8 mouse cellular contexts compared by ENCODE assay signal in genomic region chr11:78465568-78466180, GRCm38 (mm10). TPM values are rescaled to one million over a fixed set of nuclear protein-coding genes. Genes with fewer than 3 reads are reported as not detected.
DNase-seq lines count a peak whose midpoint lies in the region; ATAC-seq and TF ChIP-seq lines count a peak whose summit lies in the region.

TSS of gene Slc46a1 (plus strand) at chr11:78465697.

- TF ChIP-seq CTCF in heart, postnatal 0 days (IDR thresholded peaks at IDR 0.05; ENCODE audit: low read depth), result no peak

- peak within 1 kb of the TSS; percentile 80 for H3K4me3 ChIP-seq in forebrain, embryonic 13.5 days
- peak within 1 kb of the TSS; percentile 89 for H3K4me3 ChIP-seq in heart, postnatal 0 days (ENCODE audit: low read depth, low read length)
- H3K4me3 ChIP-seq in liver, embryonic 15.5 days (replicated peaks), result peak within 1 kb of the TSS; percentile 62
- H3K4me3 ChIP-seq in neural tube, embryonic 12.5 days, result peak within 1 kb of the TSS; percentile 71

- peak within 1 kb of the TSS; percentile 87 for H3K4me2 ChIP-seq in forebrain, embryonic 13.5 days
- peak within 1 kb of the TSS; percentile 95 for H3K4me2 ChIP-seq in heart, postnatal 0 days (ENCODE audit: low read depth, low read length)
- H3K4me2 ChIP-seq in liver, embryonic 15.5 days, result peak within 1 kb of the TSS; percentile 83
- peak within 1 kb of the TSS; percentile 79 for H3K4me2 ChIP-seq in neural tube, embryonic 12.5 days (replicated peaks)

- peak; percentile 48 to 66 for DNase-seq in CD8-positive naive resting alpha-beta T cell, adult 2 months (ENCODE audit: low read depth in 2 of 2, low spot score in 2 of 2)
- DNase-seq in c-Kit-positive CD71-positive TER-119-positive erythroid progenitor cells, embryonic 14.5 days (ENCODE audit: low spot score), result peak; percentile 48
- peak; percentile 83 for DNase-seq in heart, postnatal 0 days (ENCODE audit: low spot score)
- peak; percentile 92 to 95 for DNase-seq in kidney, postnatal 4 days
- peak; percentile 57 for DNase-seq in telencephalon, adult 2 months (ENCODE audit: low read depth, low spot score)

- peak; percentile 95 for ATAC-seq in forebrain, embryonic 13.5 days
- peak; percentile 95 for ATAC-seq in heart, postnatal 0 days (ENCODE audit: insufficient read depth, low read depth)
- peak; percentile 85 for ATAC-seq in liver, embryonic 15.5 days (ENCODE audit: insufficient read depth)
- ATAC-seq in neural tube, embryonic 12.5 days (ENCODE audit: low FRiP score, low read depth), result peak; percentile 94

- peak within 1 kb of the TSS; percentile 83 for H3K9ac ChIP-seq in forebrain, embryonic 13.5 days
- peak within 1 kb of the TSS; percentile 67 for H3K9ac ChIP-seq in heart, postnatal 0 days (replicated peaks; ENCODE audit: low read depth, low read length)
- H3K9ac ChIP-seq in liver, embryonic 15.5 days, result peak within 1 kb of the TSS; percentile 59
- H3K9ac ChIP-seq in neural tube, embryonic 12.5 days, result peak within 1 kb of the TSS; percentile 69

- H3K27ac ChIP-seq in forebrain, embryonic 13.5 days, result peak within 1 kb of the TSS; percentile 86
- peak within 1 kb of the TSS; percentile 68 for H3K27ac ChIP-seq in heart, postnatal 0 days (ENCODE audit: low read depth)
- peak within 1 kb of the TSS; percentile 76 for H3K27ac ChIP-seq in liver, embryonic 15.5 days (replicated peaks)
- peak within 1 kb of the TSS; percentile 54; the same call in 1 of the 2 replicates for H3K27ac ChIP-seq in neural tube, embryonic 12.5 days

- under 1% methylated on average over 41 of the region's 41 CpGs for WGBS in forebrain, embryonic 13.5 days
- WGBS in heart, postnatal 0 days, result under 1% methylated on average over 41 of the region's 41 CpGs
- WGBS in liver, embryonic 15.5 days (ENCODE audit: insufficient replicate concordance), result under 1% methylated on average over 41 of the region's 41 CpGs
- WGBS in neural tube, embryonic 12.5 days, result under 1% methylated on average over 41 of the region's 41 CpGs

- no peaks in the 10 kb centered on the region for H3K36me3 ChIP-seq in forebrain, embryonic 13.5 days (ENCODE audit: poor library complexity, severe bottlenecking)
- no peaks in the 10 kb centered on the region for H3K36me3 ChIP-seq in heart, postnatal 0 days (replicated peaks; ENCODE audit: control insufficient read depth, insufficient read depth, low read length)
- H3K36me3 ChIP-seq in liver, embryonic 15.5 days (replicated peaks), result no peaks in the 10 kb centered on the region
- H3K36me3 ChIP-seq in neural tube, embryonic 12.5 days, result no peaks in the 10 kb centered on the region

- no peak for TF ChIP-seq EP300 in heart, postnatal 0 days (IDR thresholded peaks at IDR 0.05; ENCODE audit: low read depth)

- 0 out of 2 replicates have a peak, but pooled peaks cover 4% of the 10 kb centered on the region for H3K9me3 ChIP-seq in forebrain, embryonic 13.5 days (replicated peaks)
- no peaks in the 10 kb centered on the region for H3K9me3 ChIP-seq in heart, postnatal 0 days (replicated peaks; ENCODE audit: control insufficient read depth, low read length)
- no peaks in the 10 kb centered on the region for H3K9me3 ChIP-seq in liver, embryonic 15.5 days (replicated peaks)
- H3K9me3 ChIP-seq in neural tube, embryonic 12.5 days, result 0 out of 2 replicates have a peak, but pooled peaks cover 3% of the 10 kb centered on the region

- H3K27me3 ChIP-seq in forebrain, embryonic 13.5 days, result no peaks in the 10 kb centered on the region
- no peaks in the 10 kb centered on the region for H3K27me3 ChIP-seq in heart, postnatal 0 days (ENCODE audit: control insufficient read depth, insufficient read depth, low read length)
- no peaks in the 10 kb centered on the region for H3K27me3 ChIP-seq in liver, embryonic 15.5 days
- no peaks in the 10 kb centered on the region for H3K27me3 ChIP-seq in neural tube, embryonic 12.5 days (replicated peaks)

- peaks cover 16% of the 10 kb centered on the region for H3K4me1 ChIP-seq in forebrain, embryonic 13.5 days
- H3K4me1 ChIP-seq in heart, postnatal 0 days (ENCODE audit: control insufficient read depth, insufficient read depth), result 0 out of 2 replicates have a peak, but pooled peaks cover 4% of the 10 kb centered on the region
- peaks cover 46% of the 10 kb centered on the region for H3K4me1 ChIP-seq in liver, embryonic 15.5 days (replicated peaks)
- peaks cover 11% of the 10 kb centered on the region for H3K4me1 ChIP-seq in neural tube, embryonic 12.5 days

RNA-seq across cellular contexts. Expression of gene Slc46a1, which starts in this region (rescaled TPM):
- polyA plus RNA-seq in forebrain, embryonic 13.5 days (2015; fragmentation: Nextera tagmentation; extraction: Ambion mirVana), result 15.7 and 16.2 TPM in 2 replicates
- total RNA-seq in heart, postnatal 0 days (2014; rRNA removed; ENCODE audit: low replicate concordance), result 3.7 and 8.4 TPM in 2 replicates
- 4.5 TPM in 2 replicates for polyA plus RNA-seq in heart, postnatal 0 days (2015; fragmentation: Nextera tagmentation; extraction: Ambion mirVana)
- 6.5 and 7.8 TPM in 2 replicates for polyA plus RNA-seq in liver, embryonic 15.5 days (2015; fragmentation: Nextera tagmentation; extraction: Ambion mirVana)
- polyA plus RNA-seq in neural tube, embryonic 12.5 days (2016; fragmentation: Nextera tagmentation; extraction: Ambion mirVana), result 17.5 and 17.6 TPM in 2 replicates

Comparison
In these comparisons a context has a peak if more than half of its experiments do, and no peak if none do; other contexts are left out.
1. Peak in every context shown above with its lines: DNase-seq, ATAC-seq, H3K4me3 ChIP-seq and H3K27ac ChIP-seq.